Mouse (Mus musculus) testis, adult 10 weeks (tissue): ENCODE measurements around the gene BC048671. TPM values are rescaled to one million over a fixed set of nuclear protein-coding genes. Genes with fewer than 3 reads are reported as not detected.

ENCODE experiments used
- polyA plus RNA-seq: library from polyadenylated mRNA; stranded (reverse); fragments of 350-450 nt; fragmentation: Illumina TruSeq; extraction: RNeasy Lipid Tissue Mini Kit (QIAGEN cat#74804); gene quantifications from one replicate; pipeline ENCODE4 v1.2.3, GENCODE M21; 2014; ENCODE audit warnings: low read depth, low replicate concordance

The BC048671 gene
- polyA plus RNA-seq: 99.9 TPM

GRCm38 (mm10) chr6:90300919-90301318, at the start of gene BC048671:
Gene BC048671, plus strand, starts transcription at chr6:90301219.

DNA sequence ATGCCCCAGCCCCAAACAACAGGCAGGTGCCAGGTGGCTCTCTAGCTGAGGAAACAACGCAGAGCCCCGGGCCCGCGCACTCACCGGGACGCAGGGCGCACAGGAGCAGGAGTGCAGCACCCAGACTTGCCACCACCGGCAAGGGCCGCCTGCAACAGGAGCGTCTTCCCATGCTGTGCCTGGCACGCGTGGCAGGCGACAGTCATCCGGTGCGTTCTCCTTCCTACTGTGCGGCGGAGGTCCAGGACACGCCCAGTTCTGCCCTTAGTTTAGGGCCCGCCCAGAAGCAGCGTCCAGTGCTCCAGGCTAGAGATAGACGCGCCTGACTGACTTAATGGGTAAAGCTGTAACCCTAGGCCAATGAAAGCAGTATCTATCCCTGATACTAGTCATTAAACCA, 24.0 kb downstream of the BC048671 start, which contains the start of gene Chst13:
Gene Chst13, minus strand, starts transcription at position 195 of the 400 bp plus-strand sequence.

GRCm38 (mm10) chr6:90332561-90333425, 31.8 kb downstream of the BC048671 start, which contains the start of gene Uroc1:
Gene Uroc1, plus strand, starts transcription at chr6:90333284.

Other genes starting within 250 kb of the BC048671 start
- not detected for gene Vmn1r49, start 222.7 kb upstream of the BC048671 start, polyA plus RNA-seq
- gene Vmn1r50, start 199.8 kb upstream of the BC048671 start, polyA plus RNA-seq: not detected
- gene Vmn1r51, start 178.6 kb upstream of the BC048671 start, polyA plus RNA-seq: not detected
- gene Vmn1r52, start 126.4 kb upstream of the BC048671 start, polyA plus RNA-seq: not detected
- not detected for gene V1ra8, start 98.4 kb upstream of the BC048671 start, polyA plus RNA-seq
- gene Vmn1r53, start 76.8 kb upstream of the BC048671 start, polyA plus RNA-seq: 0.95 TPM
- gene Vmn1r54, start 54.9 kb upstream of the BC048671 start, polyA plus RNA-seq: not detected
- gene Chst13, start 24.0 kb downstream of the BC048671 start, polyA plus RNA-seq: not detected
- gene Uroc1, start 32.1 kb downstream of the BC048671 start, polyA plus RNA-seq: not detected
- gene Zxdc, start 68.3 kb downstream of the BC048671 start, polyA plus RNA-seq: 5.0 TPM
- 25.3 TPM for gene Cfap100, start 127.6 kb downstream of the BC048671 start, polyA plus RNA-seq
- gene Klf15, start 161.4 kb downstream of the BC048671 start, polyA plus RNA-seq: 1.7 TPM
- 2.1 TPM for gene Aldh1l1, start 185.2 kb downstream of the BC048671 start, polyA plus RNA-seq